Mouse (Mus musculus) ovary, postnatal 14 days (tissue): ENCODE measurements around the gene Azgp1.
"Not testable (repeated sequence)": the region's sequence is repeated elsewhere in the genome, so short reads cannot be mapped to it uniquely, and the experiment has no call there.

ENCODE experiments used
- DNase-seq: peaks from one replicate; pipeline ENCODE4 v3.0.0; 2022; ENCODE audit warnings: low spot score

Gene Azgp1

DNA sequence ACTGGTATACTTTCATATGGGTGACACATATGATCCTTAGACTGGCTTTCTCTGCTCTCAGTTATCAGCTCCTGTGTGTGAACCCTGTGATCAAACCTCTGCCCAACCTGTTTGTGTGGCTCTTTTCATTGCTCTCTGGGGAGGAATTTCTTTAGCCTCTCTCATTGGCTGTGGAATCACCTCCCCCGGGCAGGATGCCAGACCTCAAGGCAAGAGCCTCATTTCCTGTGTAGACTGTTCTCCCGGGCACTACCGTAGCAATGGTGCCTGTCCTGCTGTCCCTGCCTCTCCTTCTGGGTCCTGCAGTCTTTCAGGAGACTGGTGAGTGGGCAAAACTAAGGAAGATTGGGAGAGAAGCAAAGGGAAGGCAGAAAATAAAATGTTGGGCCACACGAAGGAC, at the start of gene Azgp1:
Gene Azgp1, plus strand, starts transcription at position 221 of the 400 bp plus-strand sequence.
- no peak for DNase-seq

DNA sequence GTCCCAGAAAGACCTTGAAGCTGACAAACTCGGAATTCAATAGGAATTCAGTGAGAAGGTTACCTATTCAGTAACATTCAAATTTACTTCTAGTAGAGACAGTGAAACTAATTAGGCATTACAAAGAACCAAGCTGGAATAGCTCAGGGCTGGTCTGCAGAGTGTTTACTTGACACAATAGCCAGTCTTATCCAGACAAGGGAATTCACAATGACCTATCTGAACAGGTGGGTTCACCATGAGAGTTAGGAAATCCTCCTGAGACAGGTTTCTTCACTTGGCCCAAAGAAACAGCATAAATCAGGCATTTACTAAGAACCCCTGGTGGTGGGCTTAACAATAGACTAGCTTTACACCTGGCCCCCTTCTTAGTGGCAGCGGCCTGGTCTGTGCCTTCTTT, 47.4 kb upstream of the Azgp1 start:
- DNase-seq: not testable (repeated sequence)

DNA sequence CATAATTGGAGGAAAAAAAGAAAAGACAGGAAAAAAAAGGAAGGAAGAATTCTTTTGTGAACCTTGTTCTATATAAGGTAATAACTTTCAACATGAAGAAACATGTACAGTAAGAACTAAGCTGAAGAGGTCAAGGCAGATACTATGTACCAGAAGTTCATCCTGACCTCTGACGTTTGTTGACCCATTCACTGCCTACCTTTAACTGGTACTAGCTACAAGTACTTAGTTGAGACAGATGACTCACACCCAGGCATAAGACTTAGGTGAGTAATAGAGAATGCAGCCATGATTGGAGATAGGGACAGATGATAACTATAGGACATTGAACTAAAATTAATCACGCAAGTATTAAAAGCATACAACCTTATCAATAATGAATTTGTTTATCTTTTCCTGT, 44.8 kb upstream of the Azgp1 start:
- no peak for DNase-seq

DNA sequence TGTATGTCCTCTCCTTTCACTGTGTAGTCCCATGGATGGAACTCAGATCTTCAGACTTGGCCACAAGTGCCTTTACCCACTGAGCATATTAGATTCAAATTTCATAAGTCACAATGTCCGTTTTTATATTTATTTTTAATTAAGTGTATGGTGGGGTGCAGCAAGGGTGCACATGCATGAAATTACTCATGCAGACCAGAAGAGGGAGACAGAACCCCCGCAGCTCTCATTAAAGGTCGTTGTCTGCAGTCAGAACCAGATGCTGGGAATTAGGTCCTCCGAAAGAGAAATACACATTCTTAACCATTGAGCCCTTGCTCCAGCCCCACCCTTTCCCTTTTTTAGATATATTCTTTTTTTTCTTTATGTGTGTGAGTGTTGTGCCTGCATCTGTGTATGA, 44.1 kb upstream of the Azgp1 start:
- no peak for DNase-seq

DNA sequence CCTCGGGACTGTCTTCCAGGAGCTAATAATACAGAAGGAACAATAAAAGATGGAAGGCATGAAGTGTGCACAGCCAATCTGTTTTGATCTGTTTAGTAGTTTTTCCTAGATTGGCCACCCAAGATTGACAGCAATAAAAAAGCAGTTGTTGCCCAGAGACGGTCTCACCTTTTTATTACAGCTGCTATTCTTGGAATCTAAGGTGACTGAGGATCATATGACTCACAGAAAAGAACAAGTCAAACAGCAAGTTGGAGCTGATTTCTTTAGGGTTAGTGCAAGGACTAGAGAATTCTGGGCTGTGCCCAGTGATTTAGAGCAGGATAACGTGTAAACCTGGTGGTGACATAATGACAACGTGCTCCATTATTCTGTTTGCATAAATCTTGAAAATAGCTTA, 40.4 kb upstream of the Azgp1 start:
- no peak for DNase-seq

DNA sequence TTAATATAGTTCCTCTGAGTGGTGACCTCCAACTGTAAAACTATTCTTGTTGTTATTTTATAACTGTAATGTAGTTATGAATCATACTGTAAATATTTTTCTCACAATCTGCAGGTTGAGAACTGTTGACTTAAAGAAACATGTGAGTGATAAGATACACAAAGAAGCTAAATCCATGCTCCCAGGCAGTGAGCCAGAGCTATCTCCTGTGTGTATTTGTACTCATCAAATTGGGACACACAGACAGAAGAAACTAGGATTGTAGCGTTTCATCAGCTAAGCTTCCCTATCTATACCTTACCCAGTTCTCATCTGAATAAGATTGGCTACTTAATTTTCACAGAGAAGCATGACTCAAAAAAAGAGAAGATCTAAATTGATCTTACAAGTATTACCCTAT, 38.2 kb upstream of the Azgp1 start:
- no peak for DNase-seq

DNA sequence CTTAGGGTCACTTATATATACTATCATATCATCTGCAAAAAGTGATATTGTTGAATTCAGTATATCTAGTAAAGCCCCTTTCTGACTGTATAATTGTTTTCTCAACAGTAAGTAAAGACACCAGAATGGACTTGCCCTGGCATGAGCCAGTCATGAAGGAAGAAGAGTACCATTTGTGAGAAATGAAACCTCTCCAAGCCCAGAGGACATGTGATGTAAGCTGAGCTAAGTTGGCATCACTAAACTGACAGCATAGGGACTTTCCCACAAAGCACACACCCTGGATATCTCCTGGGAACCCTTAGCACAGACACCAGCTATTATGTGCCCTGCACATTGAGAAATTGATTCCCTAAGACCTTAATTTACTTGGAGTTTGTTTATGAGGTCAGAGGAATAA, 34.0 kb upstream of the Azgp1 start:
- no peak for DNase-seq

DNA sequence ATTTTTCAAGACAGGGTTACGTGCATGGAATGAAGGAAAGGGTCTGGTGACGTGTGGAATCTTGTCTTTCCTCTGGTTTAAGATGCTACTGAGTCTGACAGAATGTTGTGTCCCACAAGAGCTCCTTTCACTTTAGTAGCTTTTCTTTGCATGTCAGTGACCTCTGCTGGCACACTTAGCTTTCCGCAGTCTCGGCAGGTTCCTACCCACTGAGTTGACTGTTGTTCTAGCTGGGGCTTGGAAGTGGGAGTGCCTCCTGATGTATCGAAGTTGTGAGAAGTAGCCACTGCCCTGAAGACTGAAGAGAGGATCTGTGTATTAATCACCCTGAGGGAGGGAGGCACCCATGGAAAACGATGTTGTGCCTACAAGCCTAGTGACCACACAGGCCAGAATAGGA, 30.1 kb upstream of the Azgp1 start:
- peak; percentile 13 for DNase-seq

DNA sequence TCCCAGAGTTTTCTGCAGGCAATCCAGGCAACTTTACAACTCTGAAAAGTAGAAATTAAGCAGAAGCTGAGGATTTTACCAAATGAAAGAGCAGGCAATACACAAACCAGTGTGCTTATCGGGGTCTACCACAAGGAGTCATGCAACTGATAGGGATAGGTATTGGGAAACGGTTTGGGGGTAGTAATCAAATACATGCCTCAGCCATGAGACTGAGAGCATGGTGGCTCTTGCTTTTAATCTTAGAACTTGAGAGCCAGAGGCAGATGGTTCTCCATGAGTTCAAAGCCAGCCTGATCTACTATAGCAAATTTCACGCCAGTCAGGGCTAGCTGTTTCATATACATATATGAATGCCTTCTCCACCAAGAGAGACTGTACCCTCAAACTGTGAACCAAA, 24.9 kb upstream of the Azgp1 start:
- no peak for DNase-seq

DNA sequence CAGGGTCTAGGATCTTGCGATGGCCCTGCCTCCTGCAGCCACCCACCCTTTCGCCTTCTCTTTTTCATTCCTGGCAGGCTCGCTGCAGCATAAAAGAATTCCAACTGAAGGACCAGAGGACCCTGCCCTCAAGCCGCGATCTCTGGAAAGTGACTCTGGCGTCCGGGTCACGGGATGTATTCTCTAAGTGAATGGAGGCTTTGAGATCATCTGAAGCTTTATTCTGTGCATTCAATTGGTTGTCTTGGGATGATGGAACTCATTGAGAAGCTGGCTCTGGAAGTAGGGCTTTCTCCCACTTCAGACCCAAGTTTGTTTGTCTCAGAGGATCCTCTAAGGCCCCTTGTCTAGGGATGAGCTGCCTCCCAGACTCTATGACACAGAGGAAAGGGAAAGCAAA, 18.4 kb upstream of the Azgp1 start, which contains the start of gene Gjc3:
Gene Gjc3, minus strand, starts transcription at position 154 of the 400 bp plus-strand sequence.
- no peak for DNase-seq

DNA sequence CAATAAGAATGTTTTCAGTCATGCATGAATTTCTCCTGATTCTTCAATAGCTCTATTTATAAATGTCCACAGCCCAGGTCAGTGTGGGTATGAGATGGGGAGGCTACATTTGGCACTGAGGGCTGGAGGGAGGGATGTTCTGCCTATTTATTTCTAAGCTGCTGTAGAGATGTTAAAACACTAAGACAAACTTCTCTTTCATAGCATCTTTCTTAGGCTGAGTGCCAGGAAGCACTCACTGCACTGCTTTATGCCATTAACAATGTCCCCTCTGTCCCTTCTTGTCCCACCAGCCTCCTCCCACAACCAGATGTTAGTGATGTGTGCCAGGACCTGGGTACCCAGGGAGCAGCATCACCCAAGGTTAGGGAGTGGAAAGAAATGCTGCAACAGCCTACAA, 14.8 kb upstream of the Azgp1 start:
- no peak for DNase-seq

DNA sequence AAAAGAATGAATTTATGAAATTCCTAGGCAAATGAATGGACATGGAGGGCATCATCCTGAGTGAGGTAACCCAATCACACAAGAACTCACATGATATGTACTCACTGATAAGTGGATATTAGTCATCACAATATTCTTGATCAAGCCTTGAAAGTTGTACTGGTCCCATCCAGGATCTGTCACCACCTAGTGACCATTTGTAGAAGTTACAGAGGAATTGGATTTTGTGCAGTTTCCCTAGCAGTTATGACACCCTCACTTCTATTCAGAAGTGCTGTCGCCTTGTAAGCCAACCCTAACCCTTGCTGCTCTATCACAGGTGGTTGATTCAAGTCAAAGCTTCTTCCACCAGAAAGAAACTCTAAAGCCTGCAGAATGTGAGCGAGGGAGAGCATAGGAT, 8.2 kb upstream of the Azgp1 start:
- DNase-seq: no peak

DNA sequence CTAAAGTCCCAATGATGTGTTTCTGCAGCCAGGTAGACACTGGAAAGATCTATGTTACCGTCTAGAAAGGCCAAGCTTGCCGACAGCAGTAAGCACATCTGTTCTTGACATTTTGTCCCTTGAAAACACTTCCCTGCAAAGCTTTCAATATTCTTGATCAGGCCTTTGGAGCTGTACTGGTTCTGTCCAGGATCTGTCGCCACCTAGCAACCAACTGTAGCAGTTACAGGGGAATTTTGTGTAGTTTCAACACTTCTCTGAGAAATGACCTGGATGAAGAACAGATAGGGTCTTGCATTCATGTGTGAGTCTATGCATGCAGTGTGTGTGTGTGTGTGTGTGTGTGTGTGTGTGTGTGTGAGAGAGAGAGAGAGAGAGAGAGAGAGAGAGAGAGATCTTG, 7.6 kb upstream of the Azgp1 start:
- DNase-seq: no peak

DNA sequence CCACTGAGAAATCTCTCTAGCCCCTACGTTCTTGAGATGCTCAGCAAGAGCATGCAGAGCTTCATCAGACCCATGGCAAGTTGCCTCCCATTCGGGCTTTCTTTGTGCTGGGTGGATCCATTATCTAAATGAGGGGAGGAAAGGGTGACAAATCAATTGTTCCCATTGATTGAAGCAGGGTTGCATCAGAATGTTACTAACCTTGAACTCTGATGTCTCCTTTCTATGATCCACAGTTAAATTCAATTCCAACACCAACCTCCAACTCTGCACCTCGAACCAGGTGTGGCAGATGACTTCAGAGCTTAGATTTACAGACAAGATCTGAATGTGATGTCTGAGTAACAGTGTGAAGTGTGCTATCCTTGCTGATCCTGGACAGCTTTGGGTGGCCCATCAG, 6.6 kb upstream of the Azgp1 start:
- no peak for DNase-seq

DNA sequence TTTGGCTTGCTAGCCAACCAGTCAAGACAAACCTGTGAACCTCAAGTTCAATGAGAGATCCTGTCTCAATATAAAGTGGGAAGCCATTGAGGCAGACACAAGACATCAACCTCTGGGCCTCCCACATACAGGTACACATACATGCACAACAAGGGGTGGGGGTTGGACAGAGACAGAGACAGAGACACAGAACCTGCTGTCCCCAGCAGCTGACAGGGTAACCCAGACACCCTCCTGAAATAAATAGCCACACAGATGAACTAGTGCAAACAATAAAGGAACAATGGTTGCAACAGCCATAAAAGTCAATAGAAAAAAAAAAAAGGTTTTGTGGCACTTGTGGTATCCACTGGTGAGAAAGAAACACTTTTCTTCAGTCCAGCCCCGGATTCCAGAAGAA, 5.9 kb upstream of the Azgp1 start:
- DNase-seq: no peak

DNA sequence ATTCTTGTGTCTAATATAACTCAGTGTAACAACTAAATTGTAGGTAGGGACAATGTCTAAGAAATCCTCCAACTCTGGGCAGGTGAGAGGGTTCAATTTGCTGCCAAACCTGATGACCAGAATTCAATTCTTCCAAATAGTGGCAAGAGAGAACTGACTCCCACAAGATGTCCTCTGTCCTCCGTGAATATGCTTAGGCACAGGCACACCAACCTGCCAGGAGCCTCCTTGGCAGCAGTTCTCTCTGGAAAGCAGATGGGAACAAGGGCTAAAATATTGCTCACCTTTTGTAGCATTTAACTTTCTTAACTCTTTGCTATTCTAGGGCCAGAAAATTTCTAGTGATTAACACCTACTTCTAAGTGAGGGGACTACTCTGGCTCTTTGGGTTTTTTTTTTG, 4.0 kb upstream of the Azgp1 start:
- DNase-seq: no peak

DNA sequence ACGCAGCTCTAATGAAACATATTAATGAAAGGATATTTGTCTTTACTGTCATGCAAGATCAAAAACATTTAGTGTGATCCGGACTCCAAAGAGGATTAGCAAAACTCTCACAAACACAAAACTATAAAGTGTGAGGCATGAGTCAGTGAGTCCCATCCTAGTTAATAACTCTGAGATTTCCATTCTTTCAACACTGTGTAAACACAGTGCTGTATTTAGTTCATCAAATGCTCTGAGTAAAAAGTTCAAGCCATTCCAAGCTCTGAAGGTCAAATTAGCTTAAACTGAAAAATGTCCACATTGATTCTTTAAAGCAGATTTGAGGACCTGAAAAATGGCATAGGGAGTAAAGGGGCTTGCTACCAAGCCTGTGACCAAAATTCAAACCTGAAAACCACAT, 2.2 kb upstream of the Azgp1 start:
- no peak for DNase-seq

DNA sequence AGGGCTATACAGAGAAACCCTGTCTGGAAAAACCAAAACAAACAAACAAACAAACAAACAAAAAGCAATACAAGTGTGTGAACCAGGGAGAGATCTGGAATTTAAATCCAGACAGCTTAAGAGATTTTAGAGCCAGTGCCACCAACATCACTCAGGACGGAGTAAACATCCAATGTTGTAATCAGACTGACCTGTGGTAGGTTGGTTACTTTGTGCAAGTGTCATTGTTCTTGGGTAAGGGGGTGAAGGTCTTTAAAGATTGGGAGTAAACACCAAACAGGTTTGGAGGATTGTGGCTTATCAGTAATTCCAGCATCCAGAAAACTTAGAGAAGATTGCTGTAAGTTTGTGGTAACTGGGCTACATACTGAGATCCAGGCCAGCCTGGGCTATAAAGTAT, 5.0 kb downstream of the Azgp1 start:
- no peak for DNase-seq

DNA sequence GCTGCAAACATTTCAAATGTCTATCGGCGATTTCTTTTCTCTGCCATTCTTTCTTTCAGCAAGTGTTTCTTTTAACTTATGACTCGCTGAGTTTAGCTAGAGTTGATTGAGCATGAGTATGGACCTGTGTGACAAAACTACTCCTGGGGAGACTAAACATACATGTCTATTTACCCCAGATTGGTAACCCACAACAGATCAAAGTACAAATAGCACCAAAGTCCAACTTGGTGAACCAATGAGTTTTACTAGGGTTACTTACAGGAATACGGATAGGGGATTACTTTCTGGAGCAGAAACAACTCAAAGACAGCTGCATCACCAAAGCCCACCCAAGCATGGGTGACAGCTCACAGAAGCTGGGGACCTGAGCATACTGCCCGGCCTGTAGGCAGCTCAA, 28.1 kb downstream of the Azgp1 start:
- no peak for DNase-seq

DNA sequence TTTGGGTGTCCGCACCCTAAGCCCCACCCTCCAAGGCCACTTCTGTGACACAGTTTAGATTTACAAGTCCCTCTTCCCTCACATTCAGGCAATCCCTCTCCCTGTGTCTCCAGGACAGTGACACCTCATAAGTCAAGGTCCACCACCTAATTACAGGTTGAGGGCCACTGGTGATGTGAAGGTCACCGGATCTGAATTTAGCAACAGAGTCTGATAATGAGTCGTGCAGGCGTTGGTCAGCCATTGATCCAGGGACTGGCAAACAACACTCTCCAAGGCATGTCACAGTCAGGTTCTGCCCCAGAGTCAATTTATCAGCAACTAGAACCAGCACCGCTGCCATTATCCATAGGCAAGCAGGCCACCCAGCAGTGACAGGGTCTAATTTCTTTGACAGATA, 31.1 kb downstream of the Azgp1 start:
- no peak for DNase-seq

DNA sequence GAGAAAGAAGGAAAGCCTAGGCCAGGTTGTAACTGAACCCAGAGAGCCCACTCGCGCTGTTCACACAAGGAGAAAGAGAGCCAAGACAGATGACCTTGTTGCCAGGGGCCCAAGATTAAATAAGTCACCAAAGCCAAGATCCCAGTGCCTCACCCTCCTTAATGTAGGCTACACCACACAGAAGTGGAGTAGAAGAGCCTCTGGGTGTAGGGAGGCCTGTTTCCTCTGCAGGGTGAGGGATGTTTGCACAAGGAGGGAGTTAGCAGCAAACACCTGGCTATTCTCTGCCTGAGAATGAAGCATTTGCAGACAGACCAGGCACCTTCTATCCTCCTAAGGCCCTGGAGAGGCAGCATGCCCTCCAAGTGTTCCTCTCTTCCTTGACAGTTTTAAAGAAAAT, 35.2 kb downstream of the Azgp1 start:
- DNase-seq: no peak

DNA sequence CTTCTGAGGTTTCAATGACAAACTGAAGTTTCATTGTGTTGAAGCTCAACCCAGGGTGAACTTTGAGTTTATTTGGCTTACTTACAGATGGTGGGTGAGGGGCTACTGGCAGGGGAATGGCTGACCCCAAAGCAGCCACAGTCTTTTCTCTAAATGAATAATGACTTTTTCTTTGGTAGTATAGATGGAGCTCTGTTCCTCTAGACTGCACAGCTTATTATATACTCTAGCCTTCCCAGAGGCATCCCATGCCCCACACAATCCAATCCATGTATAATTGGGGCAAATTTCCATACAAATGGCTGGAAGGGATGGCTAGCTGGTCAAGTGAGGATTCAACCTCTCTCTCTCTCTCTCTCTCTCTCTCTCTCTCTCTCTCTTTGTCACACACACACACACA, 35.7 kb downstream of the Azgp1 start:
- no peak for DNase-seq

DNA sequence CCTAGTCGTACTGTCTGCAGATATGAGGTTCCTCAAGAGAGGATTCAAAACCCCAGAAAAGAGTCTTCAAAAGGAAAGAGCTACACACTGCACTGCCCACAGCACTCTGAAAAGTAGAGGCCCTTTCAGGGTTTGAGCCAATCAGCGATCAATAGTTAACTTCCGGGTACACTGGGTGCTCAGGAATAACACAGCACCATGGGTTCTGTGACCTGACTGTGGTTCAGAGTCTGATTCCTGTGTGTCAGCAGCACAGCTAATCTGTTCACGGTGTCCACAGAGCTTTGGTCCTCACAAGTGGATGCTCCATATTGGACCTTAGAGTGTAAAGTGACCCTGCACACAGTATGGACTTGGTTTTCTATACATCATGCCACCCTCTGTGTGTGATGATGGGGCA, 38.3 kb downstream of the Azgp1 start:
- DNase-seq: not testable (repeated sequence)

DNA sequence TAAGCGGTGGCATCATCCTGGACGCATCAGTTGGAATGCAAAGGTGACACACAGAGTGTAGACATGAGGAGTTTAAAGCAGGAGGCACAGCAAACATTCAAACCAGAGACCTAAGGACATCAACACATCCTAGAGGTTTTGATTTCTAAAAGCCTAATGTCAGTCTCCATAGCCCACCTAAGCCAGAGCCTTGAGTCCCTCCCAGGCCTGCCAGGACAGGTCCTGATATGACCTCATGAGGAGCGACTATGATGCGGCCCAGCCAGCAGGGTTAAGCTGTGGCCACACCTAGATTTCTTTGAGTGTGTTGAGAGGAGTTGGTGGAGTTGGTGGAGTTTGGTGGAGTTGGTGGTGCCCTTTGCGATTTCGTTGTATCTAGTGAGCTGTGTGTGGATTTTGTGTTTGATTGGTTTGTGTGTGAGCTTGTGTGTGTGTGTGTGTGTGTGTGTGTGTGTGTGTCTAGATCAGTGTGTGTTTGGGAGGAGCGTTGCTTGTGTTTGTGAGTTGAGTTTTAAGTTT, 39.7 kb downstream of the Azgp1 start, which contains the start of the genes Smok3a and Smok3b:
Gene Smok3a, plus strand, starts transcription at position 301 of the 519 bp plus-strand sequence.
Gene Smok3b, plus strand, starts transcription at position 469 of the 519 bp plus-strand sequence.
- not testable (repeated sequence) for DNase-seq
